ENCODE assay signal across 17 mouse cellular contexts in the genomic region with DNA sequence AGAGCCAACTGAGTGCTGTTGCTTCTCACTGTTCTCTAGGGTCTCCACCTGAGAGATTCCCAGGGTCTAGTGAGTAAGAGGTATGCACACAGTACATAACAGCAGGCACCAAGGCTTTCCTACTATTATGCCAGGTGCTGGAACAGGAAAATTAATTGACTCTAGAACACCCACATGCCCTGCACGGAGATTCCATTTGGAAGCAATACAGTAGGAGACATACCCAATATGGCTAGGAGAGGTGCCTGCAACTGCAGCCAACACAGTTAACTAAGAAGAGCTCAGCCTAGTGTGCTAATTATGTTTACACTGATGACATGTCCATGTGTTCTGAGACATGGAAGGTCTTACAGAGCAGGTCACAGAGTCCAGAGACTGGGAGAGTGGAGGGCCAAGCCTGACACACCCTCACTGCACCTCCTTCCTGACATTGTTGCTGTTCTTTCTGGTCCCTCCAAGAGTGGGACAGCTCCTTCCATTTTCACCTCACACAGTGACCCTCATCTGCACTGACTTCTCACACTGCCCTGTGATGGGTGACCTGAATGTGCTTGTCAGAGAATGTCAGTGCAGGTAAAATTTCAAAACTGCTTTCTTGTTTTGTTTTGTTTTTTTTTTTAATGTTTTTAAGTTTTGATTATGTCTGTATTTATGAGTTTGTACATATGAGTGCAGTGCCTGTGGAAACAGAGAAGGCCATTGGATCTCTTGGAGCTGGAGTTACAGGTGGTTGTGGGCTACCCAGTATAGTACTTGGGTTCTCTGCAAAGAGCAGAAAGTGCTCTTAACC.
DNase-seq lines count a peak whose midpoint lies in the region; ATAC-seq and TF ChIP-seq lines count a peak whose summit lies in the region.
"Had no signal": no experiment of that assay in that cellular context is flagged by ENCODE, and none has a peak within 500 bp of the region (broad histone marks: within the 10 kb centered on the region; RNA-seq: fewer than 3 reads in every experiment).

No protein-coding gene starts in this region.

- no peak overlapping the region for H3K4me2 ChIP-seq in heart, embryonic 14.5 days (ENCODE audit: low read length)
- H3K4me2 ChIP-seq in kidney, postnatal 0 days (ENCODE audit: low read length): no peak overlapping the region
- H3K4me2 ChIP-seq in embryonic facial prominence, embryonic 15.5 days (replicated peaks): no peak overlapping the region
- H3K4me2 ChIP-seq in forebrain, embryonic 11.5 days (ENCODE audit: low read depth, low read length, severe bottlenecking): no peak overlapping the region
- H3K4me2 ChIP-seq: liver, embryonic 11.5 days; neural tube, embryonic 15.5 days had no signal

- no peak for TF ChIP-seq CTCF in cerebellum, adult 2 months (IDR thresholded peaks at IDR 0.05; ENCODE audit: borderline replicate concordance, insufficient read depth, low read depth, low read length)
- no peak for TF ChIP-seq CTCF in kidney, postnatal 0 days (IDR thresholded peaks at IDR 0.05; ENCODE audit: low read depth)

- H3K4me3 ChIP-seq in cerebellum, adult 2 months (replicated peaks; ENCODE audit: insufficient read depth, low read depth, low read length): no peak overlapping the region
- H3K4me3 ChIP-seq in heart, embryonic 14.5 days (ENCODE audit: control insufficient read depth in 1 of 2, insufficient read depth in 1 of 2, low read depth in 1 of 2, low read length in 2 of 2): no peak overlapping the region
- H3K4me3 ChIP-seq in kidney, postnatal 0 days (replicated peaks; ENCODE audit: low read depth, low read length): no peak overlapping the region
- H3K4me3 ChIP-seq in embryonic facial prominence, embryonic 15.5 days (replicated peaks): no peak overlapping the region
- no peak overlapping the region for H3K4me3 ChIP-seq in forebrain, embryonic 11.5 days (ENCODE audit: low read depth, low read length)
- H3K4me3 ChIP-seq: forebrain, embryonic 10.5 days; neural tube, embryonic 15.5 days had no signal

- TF ChIP-seq POLR2A in cerebellum, adult 2 months (IDR thresholded peaks at IDR 0.05; ENCODE audit: borderline replicate concordance, insufficient read depth, low read length): no peak

- H3K27me3 ChIP-seq in cerebellum, adult 2 months (ENCODE audit: control insufficient read depth, insufficient read depth, low read length): no peaks in the 10 kb centered on the region
- no peaks in the 10 kb centered on the region for H3K27me3 ChIP-seq in heart, embryonic 14.5 days (ENCODE audit: control insufficient read depth, insufficient read depth, low read length)
- no peaks in the 10 kb centered on the region for H3K27me3 ChIP-seq in kidney, postnatal 0 days (ENCODE audit: insufficient read depth, low read length)
- H3K27me3 ChIP-seq in embryonic facial prominence, embryonic 15.5 days: no peaks in the 10 kb centered on the region
- no peaks in the 10 kb centered on the region for H3K27me3 ChIP-seq in forebrain, embryonic 11.5 days (ENCODE audit: control insufficient read depth, insufficient read depth, low read length)
- H3K27me3 ChIP-seq: neural tube, embryonic 15.5 days had no signal

- 18% methylated on average over 1 of the region's 1 CpGs for WGBS in cerebellum, adult 2 months
- 84% methylated on average over 1 of the region's 1 CpGs for WGBS in heart, embryonic 14.5 days
- 61% methylated on average over 1 of the region's 1 CpGs for whole genome bisulfite sequencing in kidney, postnatal 0 days
- WGBS in embryonic facial prominence, embryonic 15.5 days: 65% methylated on average over 1 of the region's 1 CpGs
- 83% methylated on average over 1 of the region's 1 CpGs for WGBS in forebrain, embryonic 11.5 days

- H3K36me3 ChIP-seq in heart, embryonic 14.5 days (ENCODE audit: control insufficient read depth, insufficient read depth, low read length): peaks cover 24% of the 10 kb centered on the region
- H3K36me3 ChIP-seq in kidney, postnatal 0 days (ENCODE audit: insufficient read depth, low read length): 0 out of 2 replicates have a peak, but pooled peaks cover 8% of the 10 kb centered on the region
- peaks cover 14% of the 10 kb centered on the region; the same call in 1 of the 2 replicates for H3K36me3 ChIP-seq in embryonic facial prominence, embryonic 15.5 days
- no peaks in the 10 kb centered on the region for H3K36me3 ChIP-seq in forebrain, embryonic 11.5 days (ENCODE audit: control insufficient read depth, insufficient read depth, low read length)
- H3K36me3 ChIP-seq: neural tube, embryonic 15.5 days had no signal

- H3K4me1 ChIP-seq in cerebellum, adult 2 months (ENCODE audit: control insufficient read depth, insufficient read depth, low read length): peaks cover 42% of the 10 kb centered on the region
- peaks cover 37 to 64% of the 10 kb centered on the region in 2 experiments for H3K4me1 ChIP-seq in heart, embryonic 14.5 days (ENCODE audit: control insufficient read depth in 2 of 2, insufficient read depth in 2 of 2, low read length in 2 of 2)
- peaks cover 60% of the 10 kb centered on the region for H3K4me1 ChIP-seq in kidney, postnatal 0 days (replicated peaks; ENCODE audit: insufficient read depth, low read length)
- H3K4me1 ChIP-seq in embryonic facial prominence, embryonic 15.5 days: peaks cover 82% of the 10 kb centered on the region
- H3K4me1 ChIP-seq in forebrain, embryonic 11.5 days (replicated peaks; ENCODE audit: control insufficient read depth, insufficient read depth, low read length): peaks cover 9% of the 10 kb centered on the region

- no peak for ATAC-seq in cerebellum, adult (ENCODE audit: insufficient number of reproducible peaks, low FRiP score, low TSS enrichment)
- no peak for ATAC-seq in heart, embryonic 14.5 days (ENCODE audit: insufficient number of reproducible peaks, insufficient read depth, low FRiP score, low read depth)
- ATAC-seq in kidney, postnatal 0 days (replicated peaks; ENCODE audit: low FRiP score, low read depth): no peak
- ATAC-seq in embryonic facial prominence, embryonic 15.5 days (ENCODE audit: insufficient number of reproducible peaks, low FRiP score, low TSS enrichment, low read depth): no peak
- no peak for ATAC-seq in forebrain, embryonic 11.5 days (replicated peaks; ENCODE audit: low FRiP score)

- 0 out of 2 replicates have a peak overlapping the region, but pooled peaks have one; percentile 33 for H3K27ac ChIP-seq in cerebellum, adult 2 months (ENCODE audit: insufficient read depth, low read length)
- H3K27ac ChIP-seq in heart, embryonic 14.5 days (replicated peaks in 1 of 2; ENCODE audit: control insufficient read depth in 1 of 2, insufficient read depth in 1 of 2, low read depth in 2 of 2, low read length in 2 of 2): peak overlapping the region in 1 of 2 experiments; percentile 92; a peak in 2 of 4 replicates
- peak overlapping the region; percentile 60 for H3K27ac ChIP-seq in kidney, postnatal 0 days
- peak overlapping the region; percentile 90 for H3K27ac ChIP-seq in embryonic facial prominence, embryonic 15.5 days (replicated peaks)
- H3K27ac ChIP-seq in forebrain, embryonic 11.5 days (ENCODE audit: low read depth, low read length): no peak overlapping the region
- H3K27ac ChIP-seq: forebrain, embryonic 10.5 days; neural tube, embryonic 15.5 days had no signal

- peak in 1 of 2 experiments; percentile 55 for DNase-seq in cerebellum, adult 2 months
- DNase-seq in heart, adult 9 months (ENCODE audit: low spot score in 2 of 2): no peak
- no peak for DNase-seq in kidney, postnatal 0 days (ENCODE audit: low spot score)
- no peak for DNase-seq in kidney, postnatal 10 days
- no peak for DNase-seq in forebrain, embryonic 11.5 days (ENCODE audit: low spot score)
- DNase-seq: adrenal gland, postnatal 36 days; gastrocnemius, postnatal 25 days; kidney, postnatal 36 days; lung, adult 2 months; lung, postnatal 36 days had no signal

- H3K9me3 ChIP-seq in heart, embryonic 14.5 days (ENCODE audit: control insufficient read depth, low read length): no peaks in the 10 kb centered on the region
- H3K9me3 ChIP-seq in kidney, postnatal 0 days (replicated peaks; ENCODE audit: low read length): no peaks in the 10 kb centered on the region
- no peaks in the 10 kb centered on the region for H3K9me3 ChIP-seq in embryonic facial prominence, embryonic 15.5 days (replicated peaks)
- no peaks in the 10 kb centered on the region for H3K9me3 ChIP-seq in forebrain, embryonic 11.5 days (ENCODE audit: control insufficient read depth, low read length)
- H3K9me3 ChIP-seq: forebrain, embryonic 10.5 days; G1E; neural tube, embryonic 15.5 days had no signal

- H3K9ac ChIP-seq in heart, embryonic 14.5 days (ENCODE audit: low read length): peak overlapping the region; percentile 38; the same call in 1 of the 2 replicates
- H3K9ac ChIP-seq in kidney, postnatal 0 days (ENCODE audit: low read depth, low read length): no peak overlapping the region
- H3K9ac ChIP-seq in embryonic facial prominence, embryonic 15.5 days: no peak overlapping the region
- H3K9ac ChIP-seq in forebrain, embryonic 11.5 days (ENCODE audit: low read length): no peak overlapping the region
- H3K9ac ChIP-seq: neural tube, embryonic 15.5 days had no signal
